Mouse (Mus musculus): ENCODE data around the gene Fth1.

The Fth1 gene

GRCm38 (mm10) chr19:9989884-9990256 is 9.5 kb downstream of the Fth1 start:
- no peak for ATAC-seq (ENCODE audit: insufficient number of reproducible peaks, low FRiP score, low TSS enrichment)

GRCm38 (mm10) chr19:9991304-9991703 is 10.9 kb downstream of the Fth1 start:
- no peak for ATAC-seq (ENCODE audit: insufficient number of reproducible peaks, low FRiP score, low TSS enrichment)

DNA sequence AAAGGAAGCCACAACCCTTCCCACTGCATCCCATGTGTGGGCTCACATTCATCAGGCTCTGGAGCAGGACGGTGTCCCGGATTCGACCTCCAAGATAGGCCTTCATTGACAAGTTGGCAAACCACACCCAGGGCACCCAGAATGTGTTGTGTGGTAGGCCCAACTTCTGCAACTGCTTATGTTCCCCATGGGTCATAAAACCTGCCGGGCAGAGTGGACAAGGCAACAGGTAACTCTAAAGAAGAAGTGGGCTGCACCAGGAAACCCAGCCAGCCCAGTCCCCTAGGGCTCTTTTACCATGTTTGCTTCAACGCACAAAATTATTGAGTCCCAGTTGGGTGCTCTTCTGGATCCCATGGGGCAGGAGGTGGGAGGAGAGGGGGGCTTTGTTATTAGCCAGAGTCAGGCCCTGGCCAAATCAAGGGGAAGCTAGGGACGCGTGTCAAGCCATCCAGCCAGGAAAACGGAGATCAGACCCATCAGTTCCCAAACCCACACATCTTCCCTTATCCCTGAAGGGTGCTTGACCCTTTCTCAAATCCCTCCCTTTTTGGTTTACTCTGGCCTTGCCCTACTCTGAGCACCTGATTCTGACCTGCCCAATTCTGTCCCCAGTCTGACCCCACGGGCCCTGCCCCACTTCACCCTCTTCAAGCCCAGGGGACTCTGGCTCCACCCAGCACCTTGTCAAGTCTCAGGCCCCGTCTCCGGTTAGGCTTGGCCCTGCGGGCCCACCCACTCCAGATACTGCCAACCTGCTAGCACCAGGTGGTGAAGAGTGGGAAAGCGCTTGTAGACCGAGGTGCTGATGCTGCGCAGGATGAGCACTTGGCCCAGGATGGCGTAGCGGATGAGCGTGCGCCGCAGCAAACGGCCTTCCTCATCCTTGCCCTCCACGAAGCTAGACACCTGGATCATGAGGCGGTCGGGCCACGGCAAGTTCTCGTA is 11.9 kb downstream of the Fth1 start:
- ATAC-seq (ENCODE audit: insufficient number of reproducible peaks, low FRiP score, low TSS enrichment), result 0 out of 2 replicates have a peak, but pooled peaks have one; percentile 26

- peak; percentile 83 for ATAC-seq (ENCODE audit: insufficient number of reproducible peaks, low FRiP score, low TSS enrichment)
These were observed 12.7 kb downstream of the Fth1 start for GRCm38 (mm10) chr19:9993036-9993656.

DNA sequence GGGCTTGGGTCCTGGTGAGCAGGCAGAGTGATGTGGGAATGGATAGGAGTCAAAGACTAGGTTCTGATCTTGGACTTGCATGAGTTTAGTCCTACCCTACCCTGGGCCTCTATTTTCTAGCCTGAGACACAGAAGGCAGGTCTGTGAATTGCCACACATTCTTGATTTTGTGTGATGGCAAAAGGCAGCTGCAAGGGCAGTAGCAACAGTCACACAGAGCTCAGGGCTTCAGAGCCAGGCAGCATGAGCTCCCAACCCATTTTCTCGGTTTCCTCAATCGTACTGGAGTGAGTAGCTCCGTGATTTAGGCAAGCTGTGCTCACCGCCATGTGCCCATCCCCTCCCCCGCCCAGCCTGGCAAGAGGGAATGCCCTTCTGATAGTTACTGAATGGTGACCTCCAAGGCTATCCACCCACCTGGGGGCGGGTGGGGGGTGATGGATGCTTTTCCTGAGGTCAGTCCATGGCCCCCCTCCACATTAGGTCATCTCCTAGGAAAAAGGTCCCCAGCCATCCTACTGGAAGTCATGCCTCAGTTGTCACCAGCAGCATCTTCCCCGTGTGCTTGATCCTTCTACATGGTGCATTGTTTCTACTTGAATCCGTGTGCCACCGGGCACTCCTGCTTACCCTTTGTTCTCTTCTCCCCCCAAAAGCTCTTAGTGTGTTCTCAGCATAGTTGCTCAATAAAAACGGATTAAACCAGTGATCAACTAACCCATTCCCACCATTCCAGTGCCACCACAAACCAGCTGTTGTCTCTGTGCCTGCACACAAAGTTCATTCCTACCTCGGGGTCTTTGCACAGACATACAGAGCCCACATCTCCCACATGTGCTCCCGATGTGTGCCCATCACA is 17.0 kb downstream of the Fth1 start:
- no peak for ATAC-seq (ENCODE audit: insufficient number of reproducible peaks, low FRiP score, low TSS enrichment)

DNA sequence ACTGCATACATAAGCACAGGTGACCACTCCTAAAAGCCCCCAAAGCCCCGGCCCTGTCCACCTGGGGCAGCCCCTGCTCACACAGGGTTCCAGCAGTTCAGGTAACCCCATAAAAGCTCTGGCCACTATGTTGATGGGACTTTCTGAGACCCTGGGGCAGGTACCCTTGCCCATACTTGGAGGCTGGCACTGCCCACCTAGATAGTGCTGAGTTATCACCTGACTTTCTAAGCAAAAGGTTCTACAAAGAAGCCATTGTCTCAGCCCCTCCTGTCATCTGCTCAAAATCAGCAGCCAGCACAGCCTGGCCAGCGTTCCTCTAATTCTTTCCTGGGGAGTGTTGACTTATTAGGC is 17.6 kb downstream of the Fth1 start:
- no peak for ATAC-seq (ENCODE audit: insufficient number of reproducible peaks, low FRiP score, low TSS enrichment)

DNA sequence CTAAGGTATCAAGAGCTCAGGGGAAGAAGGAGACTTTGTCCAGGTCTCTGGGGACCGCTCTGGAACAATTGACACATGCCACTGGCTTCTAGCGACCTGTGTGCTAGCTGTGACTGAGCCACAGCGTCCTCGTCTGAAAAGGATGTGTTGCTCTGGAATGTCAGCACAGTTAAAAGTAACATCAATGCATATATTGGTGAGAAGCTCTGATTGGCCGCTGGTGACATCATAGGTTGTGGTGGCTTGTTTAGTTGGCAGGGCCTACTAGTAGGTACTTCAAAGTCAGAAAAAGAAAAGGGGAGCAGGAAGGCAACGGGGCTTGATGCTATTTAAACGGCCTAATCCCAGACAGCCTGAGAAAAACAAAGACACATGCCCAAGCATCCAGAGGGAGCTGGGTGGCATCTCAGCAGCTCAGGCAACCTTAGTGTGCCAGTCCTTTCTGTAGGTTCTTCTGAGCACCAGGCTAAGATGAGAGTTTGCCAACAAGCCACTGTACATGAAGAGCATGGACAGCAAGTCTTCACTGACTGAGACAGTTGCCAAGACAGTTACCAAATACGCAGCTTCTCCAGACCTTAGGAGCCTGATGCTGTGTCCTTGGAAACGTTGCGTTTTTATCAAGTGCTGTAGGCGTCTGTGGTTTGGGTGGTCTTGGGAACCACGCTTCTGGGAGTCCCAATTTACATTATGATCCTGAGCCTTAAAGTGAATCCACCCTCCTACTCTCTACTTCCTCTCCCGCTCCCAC is 18.5 kb downstream of the Fth1 start:
- ATAC-seq (ENCODE audit: insufficient number of reproducible peaks, low FRiP score, low TSS enrichment), result no peak

- no peak for ATAC-seq (ENCODE audit: insufficient number of reproducible peaks, low FRiP score, low TSS enrichment)
These were observed 19.9 kb downstream of the Fth1 start for GRCm38 (mm10) chr19:10000330-10000729.

- no peak for ATAC-seq (ENCODE audit: insufficient number of reproducible peaks, low FRiP score, low TSS enrichment)
These were observed 21.0 kb downstream of the Fth1 start, which contains the start of the genes Best1 and Rab3il1 for GRCm38 (mm10) chr19:10001206-10001969. Gene Best1, minus strand, starts transcription at chr19:10001633. Gene Rab3il1, plus strand, starts transcription at chr19:10001669.

- ATAC-seq (ENCODE audit: insufficient number of reproducible peaks, low FRiP score, low TSS enrichment), result no peak
These were observed 23.3 kb downstream of the Fth1 start for GRCm38 (mm10) chr19:10003696-10004095.

DNA sequence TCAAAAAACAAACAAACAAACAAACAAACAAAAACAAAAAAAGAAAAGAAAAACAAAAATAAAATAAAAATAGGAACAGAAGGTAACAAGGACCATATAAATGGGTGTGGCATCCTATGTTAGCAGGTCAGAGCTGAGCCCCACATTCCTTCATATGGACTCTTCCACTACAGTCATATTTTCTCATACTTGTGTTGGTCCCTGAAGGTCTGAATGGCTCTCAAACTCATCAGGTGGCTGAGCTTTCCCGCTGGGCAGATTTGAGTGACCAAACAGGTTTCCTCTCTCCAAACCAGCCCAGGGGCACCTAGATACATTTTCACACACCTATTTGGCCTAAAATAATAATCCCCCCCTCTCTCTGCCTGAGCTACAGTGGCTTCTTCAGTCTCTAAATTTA is 31.0 kb downstream of the Fth1 start:
- no peak for ATAC-seq (ENCODE audit: insufficient number of reproducible peaks, low FRiP score, low TSS enrichment)

- no peak for ATAC-seq (ENCODE audit: insufficient number of reproducible peaks, low FRiP score, low TSS enrichment)
These were observed 32.5 kb downstream of the Fth1 start for GRCm38 (mm10) chr19:10012827-10013278.

- no peak for ATAC-seq (ENCODE audit: insufficient number of reproducible peaks, low FRiP score, low TSS enrichment)
These were observed 33.0 kb downstream of the Fth1 start for GRCm38 (mm10) chr19:10013348-10013747.

GRCm38 (mm10) chr19:10013913-10014312 is 33.5 kb downstream of the Fth1 start:
- ATAC-seq (ENCODE audit: insufficient number of reproducible peaks, low FRiP score, low TSS enrichment), result no peak

- no peak for ATAC-seq (ENCODE audit: insufficient number of reproducible peaks, low FRiP score, low TSS enrichment)
These were observed 34.4 kb downstream of the Fth1 start for GRCm38 (mm10) chr19:10014824-10015223.

DNA sequence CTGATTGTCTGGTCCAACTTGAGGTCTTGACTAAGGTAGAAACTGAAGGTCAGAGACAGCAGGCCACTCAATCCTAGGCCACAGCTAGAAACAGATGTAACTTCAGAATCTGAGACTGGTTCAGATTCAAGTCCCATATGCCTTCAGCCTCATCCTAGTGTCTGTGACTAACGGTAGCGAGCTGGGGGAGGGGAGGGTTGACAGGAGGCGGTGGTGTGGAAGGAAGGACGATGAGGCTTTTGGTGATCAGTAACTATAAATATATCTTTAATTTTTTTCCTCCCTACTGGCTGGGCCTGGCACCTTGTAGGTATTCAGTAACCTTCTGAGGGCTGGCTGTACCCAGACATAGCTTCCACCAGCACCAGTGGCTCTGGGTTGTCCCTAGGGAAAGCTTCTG is 35.0 kb downstream of the Fth1 start:
- ATAC-seq (ENCODE audit: insufficient number of reproducible peaks, low FRiP score, low TSS enrichment), result no peak

DNA sequence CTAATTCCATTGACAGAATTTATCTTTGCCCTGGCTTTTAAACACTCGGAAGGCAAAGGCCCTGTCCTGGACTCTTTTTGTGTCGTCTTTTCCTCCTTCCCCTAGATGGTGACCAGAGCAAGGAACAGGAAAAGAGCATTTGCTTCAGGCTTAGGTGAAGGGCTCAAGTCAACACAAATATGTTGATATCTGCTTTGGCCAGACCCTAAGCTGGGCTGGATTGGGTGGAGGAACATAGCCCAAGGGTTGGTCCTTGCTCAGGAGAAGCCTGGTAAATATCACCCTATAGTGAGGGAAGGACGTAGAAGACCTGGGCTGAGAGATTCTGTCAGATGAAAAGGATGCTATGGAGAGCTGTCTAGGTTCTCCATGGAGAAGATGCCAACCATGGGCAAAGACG is 35.8 kb downstream of the Fth1 start:
- ATAC-seq (ENCODE audit: insufficient number of reproducible peaks, low FRiP score, low TSS enrichment), result no peak

DNA sequence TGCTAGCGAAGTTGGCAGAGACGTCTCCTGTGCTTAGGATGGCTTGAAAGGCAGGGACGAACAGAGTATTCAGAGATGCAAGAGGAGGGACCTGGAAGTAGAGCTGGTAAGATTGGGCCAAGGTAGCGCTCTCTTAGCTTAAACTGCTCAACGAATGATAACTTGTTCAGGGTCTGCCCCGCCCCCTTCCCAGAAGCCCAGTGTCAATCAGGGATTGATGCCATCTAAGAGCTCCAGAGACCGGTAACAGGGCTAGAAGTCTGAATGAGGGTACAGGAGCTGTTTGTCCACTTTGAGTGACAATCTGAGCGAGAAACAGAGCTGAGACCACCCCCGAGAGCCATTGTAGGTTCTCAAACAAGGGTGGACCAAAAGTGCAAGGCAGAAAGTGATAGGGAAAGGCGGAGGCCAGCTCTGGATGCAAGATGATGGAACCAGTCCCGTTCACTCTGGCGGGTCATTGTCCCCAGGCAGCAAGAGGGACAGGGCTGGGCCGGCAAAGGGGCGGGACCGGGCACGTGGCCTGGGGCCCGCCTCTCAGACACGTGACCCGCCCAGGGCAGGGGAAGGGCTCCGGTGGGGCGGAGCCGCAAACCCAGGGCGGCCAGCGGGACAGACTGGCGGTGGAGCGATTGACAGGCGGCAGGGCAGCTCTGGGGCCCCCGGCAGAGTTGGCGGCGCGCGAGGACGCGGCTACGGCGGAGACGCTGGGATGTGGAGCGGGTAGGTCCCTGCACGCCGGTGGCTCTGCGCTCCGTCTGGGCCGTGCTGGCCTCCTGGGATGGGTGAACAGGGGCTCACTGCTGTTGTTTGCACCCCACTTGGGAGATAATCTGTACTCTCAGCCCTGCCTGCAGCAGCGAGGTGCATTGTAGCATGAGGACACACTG is 37.5 kb downstream of the Fth1 start:
- peak; percentile 77 for ATAC-seq (ENCODE audit: insufficient number of reproducible peaks, low FRiP score, low TSS enrichment)
